Mouse (Mus musculus) gastrocnemius, postnatal 4 days (tissue): Measurements from ENCODE around the gene Sema5b. TPM values are rescaled to one million over a fixed set of nuclear protein-coding genes. Genes with fewer than 3 reads are reported as not detected.
"Not testable (repeated sequence)": the region's sequence is repeated elsewhere in the genome, so short reads cannot be mapped to it uniquely, and the experiment has no call there.

Source experiments
- DNase-seq, 2 experiments: peaks; one replicate each; pipeline ENCODE4 v3.0.0; 2021 to 2022; ENCODE audit warnings: low spot score in 2 of 2, mixed read lengths in 2 of 2
- total RNA-seq, 2 experiments: library from RNA; stranded (reverse); gene quantifications; 2 replicates each; pipeline ENCODE4 v1.2.3; 2021

Gene Sema5b
- total RNA-seq, 2 experiments from 2014 or later = 6.8 to 7.2 TPM

DNA sequence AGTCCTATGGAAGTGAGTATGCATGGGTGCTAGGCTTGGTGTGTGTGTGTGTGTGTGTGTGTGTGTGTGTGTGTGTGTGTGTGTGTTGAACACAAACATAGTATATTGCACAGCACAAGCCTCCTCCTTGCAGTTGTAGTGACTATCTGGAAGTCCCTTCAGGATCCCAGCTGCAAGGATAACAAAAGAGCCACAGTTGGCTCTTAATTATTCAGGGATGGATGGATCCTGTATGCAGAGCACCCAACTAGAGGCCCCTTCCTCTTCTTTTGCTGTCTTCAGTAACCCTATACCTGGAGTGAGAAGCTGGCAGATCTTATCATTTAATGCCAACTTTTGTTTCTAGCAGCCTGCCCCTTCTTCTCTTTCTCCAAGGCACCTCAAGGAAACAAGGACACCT is 7.0 kb downstream of the Sema5b start:
- DNase-seq = no peak

DNA sequence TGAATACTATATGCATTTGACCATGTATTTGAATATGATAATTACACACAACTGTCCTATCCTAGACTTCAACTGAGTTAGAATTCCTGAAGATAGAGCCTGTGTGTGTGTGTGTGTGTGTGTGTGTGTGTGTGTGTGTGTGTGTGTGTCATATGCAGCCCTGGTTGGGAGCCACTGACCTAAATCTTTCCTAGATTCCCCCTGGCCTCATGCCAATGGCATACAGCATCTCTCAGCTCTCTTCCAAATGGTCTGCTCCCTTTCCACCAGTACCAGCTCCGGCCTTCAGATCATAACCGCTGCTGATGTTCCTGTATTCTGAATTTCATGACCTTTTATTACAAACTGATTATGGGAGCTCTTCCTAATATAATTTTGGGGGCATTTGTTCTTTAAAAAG is 8.4 kb downstream of the Sema5b start:
- DNase-seq = no peak

DNA sequence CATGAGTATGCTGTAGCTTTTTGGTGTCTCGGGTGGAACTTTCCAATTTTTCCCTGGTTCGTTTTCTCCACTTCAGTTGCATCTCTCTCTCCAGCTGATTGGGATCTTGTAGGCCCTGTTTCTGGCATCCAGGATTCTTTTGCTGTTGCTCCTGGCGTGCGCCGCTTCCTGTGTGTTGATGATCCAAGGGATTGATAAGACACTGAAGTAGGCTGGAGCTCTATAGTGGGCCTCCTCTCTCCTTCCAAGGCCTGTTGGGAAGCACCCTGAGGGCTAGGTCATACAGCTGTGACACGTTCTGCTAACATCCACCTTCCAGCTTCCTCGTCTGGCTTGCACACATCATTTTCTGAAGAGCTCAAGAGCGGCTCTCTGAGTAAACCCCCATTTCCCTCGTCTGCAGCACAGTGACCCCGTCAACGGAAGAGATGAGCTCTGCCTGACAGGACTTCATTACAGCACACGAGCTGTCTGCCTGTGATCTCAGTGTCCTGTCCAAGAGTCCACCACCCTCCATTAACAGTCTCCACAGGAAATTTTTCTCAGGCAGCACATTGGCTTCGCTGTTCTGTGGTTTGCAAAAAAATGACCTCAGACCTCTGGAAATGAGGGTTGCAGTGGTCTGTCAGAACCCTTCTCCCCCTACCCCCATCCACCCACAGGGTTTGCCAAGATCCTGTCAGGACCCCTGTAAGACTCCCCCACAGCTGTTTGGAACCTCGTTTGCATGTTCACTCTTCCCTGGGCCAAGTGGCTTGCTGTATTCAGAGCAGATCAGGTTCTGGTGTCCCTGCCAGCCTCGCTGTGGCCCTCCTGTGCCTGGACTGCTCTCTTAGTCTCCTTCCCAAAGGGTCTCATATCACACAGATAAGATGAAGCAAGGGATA is 14.9 kb downstream of the Sema5b start:
- no peak for DNase-seq

DNA sequence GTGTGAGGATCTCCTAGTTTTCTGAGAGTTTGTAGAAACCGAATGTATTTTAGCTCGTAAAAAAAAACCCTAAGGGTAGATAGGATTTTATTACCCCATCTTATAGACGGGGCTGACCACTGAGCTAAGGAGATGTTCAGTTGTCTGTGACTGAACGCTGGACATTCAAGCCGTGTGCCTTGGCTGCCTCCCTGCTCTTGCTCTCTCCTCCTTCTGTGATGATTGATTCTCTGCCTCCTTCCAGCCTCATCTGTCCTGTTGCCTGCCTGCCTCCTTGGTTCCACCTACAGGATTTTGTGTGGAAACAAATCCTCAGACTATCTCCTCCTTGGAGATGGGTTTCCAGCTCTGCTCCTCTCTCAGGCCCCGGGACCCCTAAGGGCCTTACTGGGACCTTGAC is 16.1 kb downstream of the Sema5b start:
- DNase-seq = no peak

DNA sequence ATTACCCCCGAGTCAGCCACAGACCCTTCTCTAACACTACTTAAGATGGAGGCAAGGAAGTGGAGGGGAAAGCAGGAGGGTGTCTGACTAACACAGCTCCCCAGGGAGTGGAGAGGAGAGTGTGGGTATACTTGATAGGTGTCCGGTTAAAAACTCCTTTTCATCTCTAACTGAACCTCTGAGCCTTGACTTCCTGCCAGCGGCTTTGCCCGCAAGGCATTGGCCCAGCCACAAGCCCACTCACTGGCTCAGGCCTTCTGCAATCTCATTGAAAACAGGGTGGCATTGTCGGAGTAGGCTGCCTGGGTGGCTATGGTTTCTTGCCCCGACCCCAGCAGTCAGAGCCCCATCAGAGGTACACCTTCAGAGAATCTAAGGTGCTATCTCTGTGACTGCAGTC is 20.6 kb downstream of the Sema5b start:
- no peak for DNase-seq

DNA sequence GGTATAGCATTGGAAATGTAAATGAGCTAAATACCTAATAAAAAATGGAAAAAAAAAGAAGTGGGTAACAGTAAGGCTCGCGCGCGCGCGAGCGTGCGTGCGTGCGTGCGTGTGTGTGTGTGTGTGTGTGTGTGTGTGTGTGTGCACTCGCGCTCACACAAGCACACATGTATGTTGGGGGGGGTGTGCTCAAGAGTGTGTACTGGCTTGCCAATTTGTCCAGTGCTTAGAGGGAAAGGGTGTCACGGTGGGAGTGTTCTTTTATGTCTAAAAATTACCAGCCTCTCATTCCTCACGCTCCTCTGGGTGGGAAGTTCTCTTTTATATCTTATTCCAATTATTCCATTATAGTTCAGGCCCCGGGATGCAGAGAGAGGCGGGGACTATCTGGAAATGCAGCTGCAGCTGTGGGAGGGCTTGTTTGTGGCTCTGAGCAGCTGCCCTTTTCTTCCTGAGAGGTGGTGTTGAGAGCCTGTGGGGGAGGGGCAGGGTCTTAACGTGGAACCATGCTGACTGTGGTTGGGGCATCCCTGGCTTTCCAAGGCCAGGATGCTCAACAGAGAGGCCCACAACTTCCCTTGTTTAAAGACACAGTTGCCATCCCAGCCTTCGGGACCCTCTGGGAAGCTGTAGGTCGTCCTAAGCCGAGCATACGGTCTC is 23.4 kb downstream of the Sema5b start:
- DNase-seq = no peak

DNA sequence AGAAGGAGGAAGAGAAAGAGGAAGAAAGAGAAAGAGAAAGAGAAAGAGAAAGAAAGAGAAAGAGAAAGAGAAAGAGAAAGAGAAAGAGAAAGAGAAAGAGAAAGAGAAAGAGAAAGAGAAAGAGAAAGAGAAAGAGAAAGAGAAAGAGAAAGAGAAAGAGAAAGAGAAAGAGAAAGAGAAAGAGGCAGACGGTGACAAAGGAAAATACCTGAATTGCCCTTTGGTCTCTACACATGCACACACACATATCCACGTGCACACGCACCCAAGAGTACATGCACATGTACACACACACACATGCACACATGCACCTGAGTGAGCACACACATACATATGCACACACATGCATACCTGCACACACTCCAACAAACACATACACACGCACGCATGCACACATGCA is 24.7 kb downstream of the Sema5b start:
- DNase-seq = not testable (repeated sequence)

DNA sequence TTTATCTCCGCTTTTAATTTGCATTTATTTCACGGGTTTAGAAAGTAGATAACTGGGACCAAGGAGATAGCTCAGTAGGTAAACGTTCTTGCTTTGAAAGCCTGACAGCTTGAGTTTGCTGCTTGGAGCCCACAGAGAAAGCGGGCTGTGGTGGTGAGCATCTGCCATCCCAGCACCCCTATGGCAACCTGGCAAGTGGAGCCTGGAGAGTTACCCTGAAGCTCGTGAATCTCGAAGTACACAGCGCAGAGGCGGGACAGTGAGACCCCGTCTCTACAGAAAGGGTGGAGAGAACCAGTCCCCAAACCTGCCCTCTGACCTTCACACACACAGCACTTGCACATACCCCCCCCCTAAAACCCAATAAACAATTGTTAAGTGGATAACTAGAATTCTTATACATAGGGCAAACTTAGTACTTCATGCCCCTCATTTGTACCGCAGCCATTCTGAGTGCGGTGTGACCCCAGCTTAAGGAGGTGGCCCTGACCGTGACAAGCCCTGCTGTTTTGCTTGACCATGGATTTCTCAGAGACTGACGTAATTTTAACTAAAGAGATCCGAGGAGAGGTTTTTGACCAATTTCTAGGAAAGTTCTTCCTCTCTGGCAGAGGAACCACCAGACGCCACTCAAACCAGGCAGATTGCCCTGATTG is 27.4 kb downstream of the Sema5b start:
- DNase-seq = no peak

DNA sequence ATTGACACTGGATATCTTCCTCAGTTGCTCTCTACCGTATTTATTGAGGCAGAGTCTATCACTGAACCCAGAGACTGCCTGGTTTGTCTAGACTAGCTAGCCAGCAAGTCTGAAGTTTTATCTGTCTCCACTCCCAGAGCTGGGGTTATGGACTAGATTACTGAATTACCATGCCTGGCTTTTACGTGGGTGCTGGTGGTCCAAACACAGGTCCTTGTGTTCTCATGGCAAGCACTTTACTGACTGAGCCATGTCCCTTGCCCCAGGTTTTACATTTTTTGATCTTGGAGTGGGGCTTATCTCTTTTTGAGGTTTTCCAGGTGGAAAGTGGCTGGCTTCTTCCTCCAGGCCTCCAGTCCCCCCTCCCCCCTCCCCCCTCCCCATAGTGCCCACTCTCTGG is 28.4 kb downstream of the Sema5b start:
- no peak for DNase-seq

DNA sequence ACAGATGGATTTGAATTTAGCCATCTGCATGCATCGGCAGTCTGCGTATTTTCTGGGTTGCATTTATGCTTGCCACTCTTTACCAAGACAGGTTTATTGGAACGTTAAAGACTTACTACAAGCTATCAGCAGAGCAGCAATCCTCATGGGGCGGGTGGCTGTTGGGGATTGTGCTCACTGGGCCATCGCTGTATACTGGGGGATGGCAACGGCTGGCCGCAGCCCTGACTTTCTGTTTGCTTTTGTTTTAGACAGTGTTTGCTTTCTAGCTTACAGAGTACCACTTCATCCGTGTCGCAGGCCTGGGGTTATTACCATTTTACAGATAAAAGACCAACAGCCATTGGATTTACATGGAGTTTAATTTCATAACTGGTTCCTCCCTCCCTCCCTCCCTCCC is 28.8 kb downstream of the Sema5b start:
- no peak for DNase-seq

DNA sequence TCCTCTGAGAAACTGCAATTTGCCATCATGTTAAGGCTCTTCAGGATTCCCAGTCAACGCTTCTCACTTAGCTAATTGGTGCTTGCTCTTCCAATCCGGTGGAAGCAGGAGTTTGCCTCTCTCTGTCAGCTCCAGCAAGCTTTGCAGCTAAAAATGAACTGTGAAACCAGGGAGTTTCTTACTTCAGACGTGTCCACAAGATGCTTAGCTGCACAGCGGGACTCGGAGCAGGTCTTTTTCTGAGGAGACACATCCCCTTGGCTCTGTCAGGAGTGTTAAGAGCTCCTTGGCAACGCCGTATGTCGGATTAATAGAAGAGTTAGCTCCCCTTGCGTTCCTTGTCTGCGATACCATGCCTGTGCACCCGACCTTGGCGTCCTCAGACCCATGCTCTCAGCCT is 29.7 kb downstream of the Sema5b start:
- DNase-seq = no peak

DNA sequence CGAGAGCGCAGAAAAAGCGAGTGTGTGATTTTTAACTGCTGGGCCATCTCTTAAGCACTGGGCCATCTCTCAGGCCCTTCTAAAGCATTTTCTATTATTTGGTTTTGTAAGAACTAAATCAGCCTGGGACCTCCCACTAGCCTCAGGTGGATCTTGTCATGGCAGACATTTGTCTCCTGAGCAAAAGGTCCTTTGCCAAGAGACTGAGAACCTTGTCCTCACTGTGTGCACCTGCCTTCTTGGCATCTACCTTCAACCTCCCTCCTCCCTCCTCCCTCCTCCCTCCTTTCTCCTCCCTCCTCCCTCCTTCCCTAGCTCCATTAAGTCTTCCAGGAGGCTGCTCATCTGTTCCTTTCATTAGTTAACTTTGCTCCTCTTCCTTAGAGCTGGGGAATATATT is 32.6 kb downstream of the Sema5b start:
- no peak for DNase-seq

DNA sequence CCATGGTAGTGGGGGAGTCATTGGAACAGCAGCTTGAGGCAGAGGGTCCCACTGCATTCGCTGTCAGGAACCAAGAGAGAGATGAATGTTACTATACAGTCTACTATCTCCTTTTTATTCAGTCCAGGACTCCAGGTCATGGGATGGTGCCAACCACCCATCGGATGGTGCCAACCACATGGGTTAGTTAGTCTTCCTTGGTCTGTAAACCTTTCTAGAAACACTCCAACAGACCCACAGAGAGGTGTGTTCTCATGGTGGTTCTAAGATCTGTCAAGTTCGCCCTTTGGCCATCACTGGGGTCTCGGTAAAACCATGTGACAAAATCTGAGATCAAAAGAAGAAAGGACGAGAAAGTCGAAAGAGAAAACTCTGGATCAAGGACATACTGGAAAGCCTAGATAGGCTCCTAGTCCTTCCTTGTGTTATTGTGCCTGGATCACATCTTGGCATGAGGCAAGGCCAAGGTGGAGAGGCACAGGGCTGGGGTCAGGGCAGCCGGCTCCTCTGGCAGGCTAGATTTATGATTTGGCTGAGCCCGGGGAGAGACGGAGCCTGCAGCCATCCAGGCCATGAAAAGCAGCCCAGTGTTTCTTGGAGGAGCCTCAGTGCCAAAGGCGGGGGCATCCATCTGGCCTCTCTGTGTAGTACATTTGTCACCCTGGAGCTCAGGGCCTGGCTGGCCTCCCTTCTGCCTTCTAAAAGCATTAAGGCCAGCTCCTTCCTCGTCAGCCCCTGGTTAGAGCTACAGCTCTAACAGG is 36.4 kb downstream of the Sema5b start:
- DNase-seq = no peak

DNA sequence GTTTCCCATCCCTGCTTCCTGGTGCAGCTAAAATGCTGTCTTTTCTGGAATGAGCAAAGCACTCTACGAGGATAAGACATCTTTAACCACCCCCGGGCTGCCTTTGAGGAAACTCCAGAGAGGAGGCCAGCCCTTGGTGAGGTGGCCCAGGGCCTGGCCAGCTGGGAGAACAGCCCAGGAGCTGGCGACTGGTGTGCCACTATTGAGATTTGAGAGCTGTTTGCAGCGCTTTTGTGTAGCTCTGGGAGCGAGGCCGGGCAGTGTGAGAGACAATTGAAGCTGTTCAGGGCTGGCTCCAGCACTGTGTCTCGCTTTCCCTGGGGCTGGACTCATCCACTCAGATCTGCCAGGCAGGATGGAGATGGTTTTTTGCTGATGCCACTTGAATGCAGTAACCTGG is 40.4 kb downstream of the Sema5b start:
- DNase-seq = no peak

DNA sequence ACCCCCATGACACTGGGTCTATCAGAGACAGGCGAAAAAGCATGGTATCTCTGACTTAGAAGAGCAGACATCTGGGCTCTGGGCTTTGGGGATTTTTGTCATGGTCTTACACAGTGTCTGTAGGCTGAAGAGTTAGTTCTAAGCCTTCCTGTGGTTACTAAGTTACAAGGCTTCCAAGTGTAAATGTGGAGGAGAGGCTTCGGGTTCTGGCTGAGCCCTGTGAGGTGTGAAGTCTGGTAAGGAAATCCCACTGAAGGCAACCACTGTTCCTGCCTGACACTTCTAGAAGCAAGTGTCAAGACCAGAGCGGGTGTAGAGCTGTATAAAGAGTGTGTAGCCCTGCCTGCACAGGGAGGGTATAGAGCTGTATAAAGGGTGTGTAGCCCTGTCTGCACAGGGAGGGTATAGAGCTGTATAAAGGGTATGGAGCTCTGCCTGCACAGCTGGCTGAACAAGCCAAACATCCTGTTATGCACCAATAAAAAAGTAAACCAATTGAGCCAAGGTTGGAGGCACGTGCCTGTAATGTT is 42.7 kb downstream of the Sema5b start:
- DNase-seq = no peak

DNA sequence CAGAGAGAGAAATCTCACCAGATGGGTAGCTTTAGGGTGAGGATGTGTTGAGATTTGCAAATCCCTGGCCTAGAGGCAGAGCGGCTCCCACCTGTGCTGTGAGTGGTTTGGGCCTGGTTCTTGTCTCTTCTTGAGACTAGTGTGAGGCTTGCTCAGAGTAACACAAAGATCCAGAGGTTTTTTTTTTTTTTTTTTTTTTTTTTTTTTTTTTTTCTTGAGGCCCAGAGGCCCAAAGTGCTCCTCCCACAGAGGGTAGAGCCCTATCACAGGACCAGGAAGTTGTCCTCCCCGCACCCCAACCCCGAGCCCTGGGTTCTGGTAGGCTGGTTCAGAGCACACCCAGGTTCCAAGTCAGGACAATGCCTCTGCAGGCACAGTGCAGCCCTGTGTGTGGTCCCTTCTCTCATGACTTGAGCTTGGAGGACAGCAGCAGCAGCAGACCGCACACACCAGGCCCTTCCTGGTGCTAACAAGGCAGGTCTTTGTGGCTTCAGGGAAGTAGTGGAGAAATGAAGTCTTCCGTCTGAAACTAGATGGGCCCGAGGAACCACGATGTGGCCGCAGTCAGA is 44.3 kb downstream of the Sema5b start:
- no peak for DNase-seq

DNA sequence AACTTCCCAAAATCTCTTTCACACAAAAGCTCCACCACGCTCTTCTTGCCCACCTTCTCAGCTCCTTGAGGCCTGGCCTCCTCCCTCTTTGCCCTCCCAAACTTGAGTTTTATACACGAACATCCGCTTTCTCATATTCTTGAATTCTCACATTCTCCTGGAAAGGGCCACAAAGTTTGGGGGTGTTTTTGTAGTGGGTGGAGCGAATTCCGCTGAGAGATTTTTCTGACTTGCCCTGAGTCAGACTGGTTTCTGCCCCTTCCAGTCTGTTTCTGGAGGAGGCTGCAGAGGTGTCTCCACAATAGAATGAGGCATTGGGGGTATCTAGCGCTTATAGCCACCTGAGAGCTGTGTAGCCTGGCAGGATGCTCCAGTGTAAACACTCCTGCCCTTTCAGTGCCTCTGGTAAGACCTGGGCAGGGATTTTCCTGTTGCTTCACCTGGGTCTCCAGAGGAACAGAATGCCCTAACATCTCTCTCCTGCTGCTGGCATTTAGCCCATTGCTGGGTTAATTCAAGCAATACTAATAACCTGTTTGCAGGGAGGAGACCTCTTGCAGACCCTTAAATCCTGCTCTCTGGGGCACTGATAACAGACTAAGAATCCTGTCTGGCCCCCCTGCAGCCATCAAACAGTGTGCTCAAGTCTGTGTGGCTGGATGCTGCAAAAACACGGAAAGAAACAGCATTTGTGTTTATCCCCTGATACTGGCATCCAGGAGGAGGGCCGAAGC is 46.3 kb downstream of the Sema5b start:
- no peak for DNase-seq

DNA sequence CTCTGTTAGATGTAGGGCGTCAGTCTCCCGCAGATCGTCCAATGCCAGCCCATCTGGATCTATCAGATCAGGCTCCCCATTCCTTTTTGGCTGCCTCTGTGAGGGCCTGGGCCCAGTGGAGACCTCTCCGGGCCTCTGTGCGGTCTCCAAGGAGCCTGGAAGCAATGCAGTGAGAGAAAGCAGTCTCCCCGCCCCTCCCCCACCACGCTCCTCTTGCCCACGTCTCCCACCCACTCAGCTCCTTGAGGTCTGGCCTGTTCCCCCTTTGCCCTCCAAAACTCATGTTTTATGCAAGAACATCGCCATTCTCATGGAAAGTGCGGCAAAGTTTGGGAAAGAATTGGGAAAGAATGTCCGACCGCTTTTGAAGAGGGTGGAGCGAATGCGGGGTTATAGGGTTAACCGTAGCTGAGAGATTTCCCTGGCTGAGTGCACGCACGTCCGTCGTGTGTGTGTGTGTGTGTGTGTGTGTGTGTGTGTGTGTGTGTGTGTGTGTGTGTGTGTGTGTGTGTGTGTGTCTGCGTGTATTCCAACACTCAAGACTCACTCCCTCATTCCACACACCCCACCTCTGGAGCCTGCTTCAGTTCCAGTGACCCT is 47.0 kb downstream of the Sema5b start:
- no peak for DNase-seq

DNA sequence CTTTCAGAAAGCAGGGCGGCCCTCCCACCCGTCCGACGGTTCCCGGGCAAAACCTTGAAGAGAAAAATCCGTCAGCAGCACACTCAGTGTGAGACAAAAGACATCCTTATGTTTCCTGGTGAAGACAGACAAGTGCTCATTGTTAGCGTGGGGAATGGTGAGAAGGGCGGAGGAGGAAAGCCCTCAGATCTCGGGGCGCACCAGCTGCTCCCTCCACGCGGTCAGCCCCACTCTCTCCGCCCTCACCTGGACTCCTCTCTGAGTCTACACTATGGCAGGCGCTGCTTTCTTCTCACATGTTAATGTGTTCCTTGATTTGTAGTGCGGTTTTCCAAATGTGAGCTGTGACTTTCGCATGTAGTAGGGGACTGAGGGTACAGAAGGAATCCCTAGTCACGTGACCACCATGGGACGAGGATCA is 47.8 kb downstream of the Sema5b start:
- DNase-seq = no peak

DNA sequence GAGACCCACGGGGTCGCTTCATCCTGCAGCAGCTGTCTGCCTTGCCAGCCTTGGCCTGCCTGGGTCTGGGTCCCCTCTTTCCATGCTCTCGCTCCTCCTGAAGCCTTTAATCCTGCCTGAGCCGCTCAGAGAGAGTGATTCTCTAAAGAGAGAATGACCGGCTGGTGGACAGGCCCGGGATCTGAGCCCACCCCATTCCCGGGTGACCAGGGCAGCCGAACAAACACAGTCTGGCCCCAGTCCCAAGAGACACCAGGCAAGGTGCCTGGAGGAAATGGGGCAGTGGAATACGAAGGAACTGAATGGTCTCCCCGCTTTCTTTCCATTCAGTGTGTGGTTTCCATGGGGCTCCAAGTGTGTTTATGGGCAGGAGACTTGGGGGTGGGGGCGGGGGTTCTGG is 50.8 kb downstream of the Sema5b start:
- no peak for DNase-seq
